Mouse (Mus musculus): ENCODE data around the gene Colca2.

DNA sequence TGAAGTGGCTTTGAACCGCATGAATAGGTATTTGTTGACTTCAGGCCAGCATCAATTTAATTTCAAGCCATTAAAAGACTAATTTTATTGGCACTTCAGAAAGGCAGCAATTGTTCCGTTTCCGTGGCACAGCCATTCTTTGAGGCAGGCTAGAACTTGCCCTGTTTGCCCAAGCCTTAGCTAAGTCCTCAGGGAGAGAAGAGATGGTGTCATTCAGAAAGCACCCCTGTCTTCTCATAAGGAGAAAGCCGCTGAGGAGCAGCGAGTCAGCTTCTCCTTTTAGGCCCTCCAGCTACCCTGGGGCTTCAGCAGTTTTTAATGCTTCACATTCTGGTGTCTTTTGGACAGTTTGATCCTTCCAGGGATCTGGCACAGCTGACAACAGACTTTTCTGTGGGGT lies 9.5 kb downstream of the Colca2 start:
- TF ChIP-seq CTCF (IDR thresholded peaks at IDR 0.05; ENCODE audit: low read depth) = no peak
- no peak for TF ChIP-seq EP300 (optimal IDR thresholded peaks at IDR 0.05)
